Mouse (Mus musculus) layer of hippocampus, postnatal 14 days (tissue): ENCODE measurements at regions not wholly inside any gene's neighbourhood (a gene's known extent, or its start where the extent isn't known, plus 50 kb on each side); places are given as distances from the start of the nearest gene placed in this dataset.

Experiments used
- DNase-seq, 2 experiments: peaks; one replicate each; pipeline ENCODE4 v3.0.0; 2021 to 2022; ENCODE audit warnings: low spot score in 2 of 2, mixed read lengths in 1 of 2

DNA sequence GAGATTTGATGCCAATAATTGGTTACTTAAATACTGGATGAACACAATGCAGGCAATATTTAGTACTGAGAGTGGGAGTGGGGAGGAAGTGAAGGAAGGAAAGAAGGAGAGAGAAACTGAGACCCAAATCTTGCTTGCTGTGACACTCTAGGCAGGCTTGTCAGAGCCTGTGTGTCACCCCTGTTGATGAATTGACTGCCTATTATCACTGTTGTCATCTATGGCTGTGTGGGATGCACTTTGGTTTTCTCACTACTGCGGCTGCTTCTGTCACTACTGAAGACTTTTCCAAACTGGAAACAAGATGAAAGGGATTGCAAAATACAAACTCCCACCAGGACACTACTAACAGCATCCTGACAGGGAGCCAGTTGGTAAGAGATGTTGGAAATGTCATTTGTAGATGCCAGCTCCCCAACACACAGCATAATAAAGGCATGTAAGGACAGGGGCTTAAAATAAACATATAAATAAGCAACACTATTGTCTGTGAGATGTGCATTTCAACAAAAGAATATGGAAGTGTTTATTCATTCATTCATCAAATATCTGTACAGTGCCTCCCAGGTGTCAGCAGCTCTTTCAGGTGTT, 207.0 kb upstream of the Ufl1 start:
- DNase-seq = peak in 1 of 2 experiments; percentile 7

- DNase-seq = no peak
Measured at GRCm38 (mm10) chr4:25483621-25483933, 202.0 kb upstream of the Ufl1 start.

DNA sequence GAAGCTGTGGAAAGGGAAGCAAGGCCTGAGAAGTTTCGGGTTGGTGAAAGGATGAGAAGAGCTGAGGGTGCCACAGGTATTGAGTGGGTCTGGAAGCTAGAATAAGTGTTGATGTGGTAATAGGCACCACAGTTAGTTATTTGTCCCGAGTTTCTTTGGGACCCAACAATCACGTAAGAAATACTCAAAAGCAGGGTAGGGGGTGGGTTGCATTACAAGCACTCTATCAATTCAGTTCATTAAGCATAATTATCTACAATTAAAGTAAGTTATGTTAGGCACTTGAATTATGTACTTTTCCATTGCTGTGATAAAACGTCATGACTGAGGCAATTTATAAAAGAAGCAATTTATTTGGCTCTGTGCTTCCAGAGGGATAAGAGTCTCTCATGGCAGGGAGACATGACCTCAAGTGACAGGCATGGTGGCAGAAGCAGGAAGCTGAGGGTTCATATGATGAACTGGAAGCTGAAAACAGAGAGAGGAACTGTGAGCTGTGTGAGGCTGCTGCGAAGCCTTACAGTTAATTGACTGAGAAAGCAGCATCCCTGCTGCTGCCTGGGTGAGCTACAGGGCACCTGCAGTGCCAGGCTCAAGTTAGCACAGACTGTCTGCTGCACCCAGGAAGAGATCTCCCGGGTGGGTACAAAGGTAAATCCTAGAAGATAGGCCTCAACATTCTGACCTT, 201.5 kb upstream of the Ufl1 start:
- no peak for DNase-seq

DNA sequence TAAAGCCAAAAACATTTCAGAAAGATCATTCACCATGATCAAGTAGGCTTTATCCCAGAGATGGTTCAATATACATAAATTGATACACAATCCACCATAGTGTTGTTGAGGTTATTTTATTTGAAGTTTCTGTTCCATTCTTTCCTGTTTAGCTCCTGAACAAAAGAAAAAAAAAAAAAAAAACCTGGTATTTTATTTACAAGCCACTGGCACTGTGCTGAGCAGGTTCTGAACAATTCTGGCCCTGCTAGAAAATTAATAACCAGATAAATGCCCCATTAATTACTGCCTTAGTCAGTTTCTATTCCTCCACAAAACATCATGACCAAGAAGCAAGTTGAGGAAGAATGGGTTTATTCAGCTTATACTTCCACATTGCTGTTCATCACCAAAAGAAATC, 191.4 kb upstream of the Ufl1 start:
- DNase-seq = no peak

- DNase-seq = no peak
Measured at GRCm38 (mm10) chr4:25466490-25466889, 184.9 kb upstream of the Ufl1 start.

- DNase-seq = no peak
Measured at GRCm38 (mm10) chr4:25464792-25465590, 183.4 kb upstream of the Ufl1 start.

DNA sequence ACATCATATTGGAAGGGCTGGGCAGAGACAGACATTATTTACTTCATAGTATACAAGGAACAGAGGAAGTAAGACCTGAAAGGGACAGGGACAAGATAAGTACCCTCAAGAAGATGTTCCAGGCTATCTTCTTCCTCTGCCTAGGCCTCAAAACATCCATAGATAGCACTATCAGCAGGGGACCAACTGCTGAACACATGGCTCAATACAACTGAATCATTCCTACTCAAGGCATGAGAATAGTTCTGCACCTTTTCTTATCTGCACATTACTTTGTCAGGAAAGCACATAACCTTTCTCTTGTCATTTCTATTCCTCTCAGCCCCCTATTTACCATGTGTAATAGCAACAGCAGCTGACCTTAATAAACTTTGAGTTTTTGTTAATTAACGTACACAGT, 182.4 kb upstream of the Ufl1 start:
- DNase-seq = no peak

- DNase-seq = no peak
Measured at GRCm38 (mm10) chr4:25460127-25460526, 178.5 kb upstream of the Ufl1 start.

DNA sequence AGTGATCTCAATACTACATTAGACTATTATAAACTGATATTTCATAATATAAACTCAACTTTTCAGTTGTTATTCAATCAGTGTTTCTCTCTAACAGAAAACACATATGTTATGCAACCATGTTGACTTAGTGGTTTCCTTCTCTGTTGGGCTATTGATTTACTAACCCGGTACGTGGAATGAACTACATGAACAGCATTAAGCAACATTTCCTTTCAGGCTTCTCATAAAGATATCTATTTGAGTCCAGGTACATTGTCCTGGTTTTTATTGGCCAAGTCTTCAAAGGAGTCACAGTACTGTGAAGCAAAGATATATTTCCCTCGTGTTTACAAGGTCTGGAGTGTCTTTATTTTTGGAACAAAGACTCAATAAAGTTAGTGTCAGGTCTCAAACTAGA, 173.1 kb upstream of the Ufl1 start:
- no peak for DNase-seq

GRCm38 (mm10) chr4:25453127-25453806, 171.6 kb upstream of the Ufl1 start:
- peak in 1 of 2 experiments; percentile 18 for DNase-seq

DNA sequence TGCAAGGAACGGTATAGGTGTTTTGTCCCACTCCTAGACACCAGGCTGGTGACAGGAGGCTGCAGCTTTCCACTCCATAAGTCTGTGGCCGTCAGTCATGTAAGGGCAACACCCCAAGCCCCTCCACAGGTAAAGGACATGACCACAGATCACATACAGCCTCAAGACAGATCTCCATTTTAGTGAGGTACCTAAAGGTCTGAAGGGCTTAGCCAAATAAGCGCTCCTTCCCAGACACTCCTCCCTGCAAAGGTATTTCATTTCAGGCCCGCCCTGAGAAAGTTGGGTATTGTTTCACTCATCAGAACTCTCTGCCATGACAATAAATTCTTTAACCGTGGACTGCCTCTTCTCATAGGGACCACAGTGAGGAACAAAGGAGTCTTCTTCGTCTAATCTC, 170.2 kb upstream of the Ufl1 start:
- DNase-seq = no peak

GRCm38 (mm10) chr4:25432203-25432602, 150.6 kb upstream of the Ufl1 start:
- no peak for DNase-seq

GRCm38 (mm10) chr4:25416330-25416729, 134.7 kb upstream of the Ufl1 start:
- DNase-seq = no peak

DNA sequence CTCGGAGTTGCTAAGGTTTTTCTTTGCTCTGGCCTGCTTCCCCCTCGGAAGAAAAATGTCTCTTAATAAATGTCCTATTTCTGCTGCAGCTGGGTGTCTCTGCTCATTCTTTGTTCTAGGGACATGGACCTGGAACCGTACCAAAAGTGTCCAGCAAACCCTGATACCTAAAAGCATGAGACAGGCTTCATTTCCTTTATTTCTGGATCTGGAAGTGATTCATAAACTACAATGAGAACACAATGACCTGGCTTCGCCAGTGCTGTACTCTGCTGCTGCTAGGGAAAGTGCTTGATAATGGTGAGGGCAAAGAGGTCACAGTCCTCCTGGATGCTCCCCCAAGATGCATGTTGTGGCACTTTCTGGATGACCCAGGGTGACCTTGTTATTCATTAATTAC, 128.8 kb upstream of the Ufl1 start:
- DNase-seq = no peak

DNA sequence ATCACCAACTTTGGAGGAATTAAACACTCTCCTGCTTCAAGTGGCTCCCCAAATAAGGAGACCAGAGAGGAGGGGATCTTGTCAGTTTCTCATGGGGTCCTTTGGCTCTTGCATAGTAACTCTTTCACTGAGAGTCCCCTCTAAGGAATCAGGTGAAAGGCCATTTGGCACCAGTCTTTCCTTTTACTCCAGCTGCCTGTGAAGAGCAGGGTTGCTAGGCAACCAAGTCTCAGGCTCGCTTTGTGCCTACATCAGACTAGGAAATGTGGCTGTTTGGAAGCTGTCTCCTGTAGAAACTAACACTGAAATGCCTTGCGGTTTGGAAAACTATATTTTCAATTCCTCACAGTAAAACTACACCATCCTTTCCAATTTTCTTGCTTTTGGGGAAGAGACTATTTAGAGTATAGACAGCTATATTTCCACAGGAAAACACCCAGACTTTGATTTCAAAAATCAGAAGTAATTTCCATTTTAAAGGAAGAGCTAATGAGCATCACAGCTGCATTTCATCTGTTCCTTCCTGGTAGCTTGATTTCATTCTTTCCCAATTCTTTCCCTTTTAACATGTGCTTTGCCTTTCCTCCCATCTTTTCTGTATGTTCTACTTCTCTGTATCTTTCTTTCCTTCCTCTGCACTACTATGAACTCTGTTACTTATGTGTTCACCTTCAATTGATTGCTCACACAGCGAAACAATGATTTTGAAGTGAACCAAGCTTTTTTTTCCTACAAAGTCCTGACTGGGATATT, 127.3 kb upstream of the Ufl1 start:
- DNase-seq = peak; percentile 41 to 76

DNA sequence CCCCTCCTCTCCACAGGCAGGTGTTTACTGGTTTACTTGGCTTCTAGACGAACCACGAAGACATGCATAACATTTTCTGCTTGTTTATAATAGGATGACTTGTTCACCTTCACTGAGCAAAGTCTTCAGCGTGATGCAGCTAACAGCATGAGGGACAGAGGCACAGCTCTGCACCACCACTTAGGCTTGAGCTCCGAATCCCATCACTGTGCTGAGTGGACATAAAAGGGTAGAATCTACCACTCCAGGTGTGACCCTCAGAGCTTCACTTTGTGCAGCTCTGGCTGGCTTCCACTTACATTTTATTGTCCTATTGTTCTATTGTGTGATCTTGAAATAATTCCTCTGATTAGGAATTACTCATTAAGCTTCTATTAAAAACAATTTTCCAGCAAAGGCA, 126.2 kb upstream of the Ufl1 start:
- no peak for DNase-seq

DNA sequence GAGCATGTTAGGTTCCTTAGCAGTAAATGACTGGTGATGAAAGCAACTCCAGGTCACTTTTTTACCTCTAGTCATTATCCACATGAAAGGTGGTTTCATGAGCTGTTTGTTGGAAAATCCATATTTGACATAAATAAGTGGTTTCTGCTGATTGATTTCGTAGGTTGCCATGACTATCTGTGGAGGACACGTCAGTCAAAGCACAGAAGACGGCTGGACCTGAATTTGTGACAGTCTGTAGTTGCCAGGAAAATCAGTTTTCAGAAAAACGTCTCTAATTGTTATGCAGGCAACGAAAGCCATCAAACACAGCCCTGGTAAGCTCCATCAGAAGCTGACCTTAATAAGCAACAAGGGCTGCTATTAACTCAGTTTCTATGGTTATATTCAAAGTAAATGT, 107.9 kb upstream of the Ufl1 start:
- peak in 1 of 2 experiments; percentile 28 for DNase-seq

GRCm38 (mm10) chr4:25372041-25372440, 90.4 kb upstream of the Ufl1 start:
- DNase-seq = no peak

DNA sequence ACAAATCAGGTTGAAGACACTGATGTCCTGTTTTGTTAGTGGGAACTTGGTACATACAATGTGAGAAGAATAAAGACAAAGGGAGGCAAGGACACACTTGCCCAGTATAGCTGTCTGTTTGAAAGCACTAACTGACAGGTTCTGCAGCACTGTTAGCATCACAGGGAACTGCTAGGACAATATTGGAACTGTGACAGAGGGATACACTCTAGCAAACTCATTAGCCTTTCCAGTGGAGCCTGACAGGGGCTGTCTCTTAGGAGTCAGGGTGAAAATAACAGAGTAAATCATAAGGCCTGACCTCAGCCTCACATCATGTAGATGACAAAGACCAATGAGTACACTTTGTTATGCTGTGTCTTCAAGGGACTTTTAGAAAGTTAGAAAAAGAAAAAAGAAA, 82.8 kb upstream of the Ufl1 start:
- DNase-seq = no peak

DNA sequence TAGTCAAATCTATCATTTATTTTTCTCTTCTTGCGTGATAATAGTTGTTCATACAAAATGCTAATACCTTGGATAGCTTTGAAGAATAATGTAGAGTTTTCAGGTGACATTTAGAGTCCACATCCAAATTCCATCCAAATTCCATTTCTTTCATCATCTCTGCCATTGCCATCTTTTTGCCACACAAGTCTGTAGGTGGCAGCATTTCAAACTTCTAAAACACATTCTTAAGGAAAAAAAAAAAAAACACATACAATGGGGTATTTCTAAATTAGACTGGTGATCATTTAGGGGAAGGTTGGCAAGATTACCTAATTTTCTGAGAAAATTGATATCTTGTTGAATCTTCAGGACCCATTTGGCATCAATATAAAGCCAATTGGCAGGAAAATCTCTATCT, 56.0 kb upstream of the Ufl1 start:
- DNase-seq = no peak
